Mouse (Mus musculus) kidney, adult 9 months (tissue): ENCODE measurements at regions not wholly inside any gene's neighbourhood (a gene's known extent, or its start where the extent isn't known, plus 50 kb on each side); places are given as distances from the start of the nearest gene placed in this dataset.

ENCODE experiments used
- DNase-seq: peaks from one replicate; pipeline ENCODE4 v3.0.0; 2022

GRCm38 (mm10) chr12:71747386-71747785 lies 83.5 kb upstream of the Daam1 start:
- DNase-seq, result no peak

GRCm38 (mm10) chr12:71747831-71748368 lies 83.0 kb upstream of the Daam1 start:
- DNase-seq, result peak; percentile 45

- DNase-seq, result peak; percentile 36
These were observed 82.1 kb upstream of the Daam1 start for GRCm38 (mm10) chr12:71748731-71749130.

GRCm38 (mm10) chr12:71749668-71750067 lies 81.2 kb upstream of the Daam1 start:
- no peak for DNase-seq

GRCm38 (mm10) chr12:71752741-71753260 lies 78.1 kb upstream of the Daam1 start:
- DNase-seq, result no peak

- no peak for DNase-seq
These were observed 77.6 kb upstream of the Daam1 start for GRCm38 (mm10) chr12:71753276-71753675.

- DNase-seq, result peak; percentile 16
These were observed 67.7 kb upstream of the Daam1 start for GRCm38 (mm10) chr12:71763194-71763593.

GRCm38 (mm10) chr12:71766086-71766485 lies 64.8 kb upstream of the Daam1 start:
- no peak for DNase-seq

- DNase-seq, result peak; percentile 74
These were observed 64.2 kb upstream of the Daam1 start for GRCm38 (mm10) chr12:71766636-71767035.

- DNase-seq, result no peak
These were observed 63.0 kb upstream of the Daam1 start for GRCm38 (mm10) chr12:71767896-71768295.

GRCm38 (mm10) chr12:71768471-71768870 lies 62.4 kb upstream of the Daam1 start:
- DNase-seq, result peak; percentile 84

- DNase-seq, result no peak
These were observed 62.0 kb upstream of the Daam1 start for GRCm38 (mm10) chr12:71768890-71769289.

- DNase-seq, result no peak
These were observed 61.6 kb upstream of the Daam1 start for GRCm38 (mm10) chr12:71769302-71769701.

- DNase-seq, result no peak
These were observed 57.0 kb upstream of the Daam1 start for GRCm38 (mm10) chr12:71773891-71774290.

GRCm38 (mm10) chr12:71775126-71775525 lies 55.8 kb upstream of the Daam1 start:
- no peak for DNase-seq

GRCm38 (mm10) chr12:71778137-71778536 lies 52.7 kb upstream of the Daam1 start:
- DNase-seq, result no peak

GRCm38 (mm10) chr12:71778948-71779347 lies 51.9 kb upstream of the Daam1 start:
- DNase-seq, result no peak

GRCm38 (mm10) chr12:71779418-71779817 lies 51.5 kb upstream of the Daam1 start:
- DNase-seq, result no peak
